Mouse (Mus musculus) lung, postnatal 0 days (tissue): Measurements from ENCODE around the gene Muc2.

Source experiments
- CTCF ChIP-seq: IDR thresholded peaks from 2 replicates; pipeline ENCODE4 v1.5.1; 2016; ENCODE audit warnings: antibody characterized with exemption, mild to moderate bottlenecking
- EP300 ChIP-seq: IDR thresholded peaks from 2 replicates; pipeline ENCODE4 v1.6.1; 2016; ENCODE audit warnings: antibody characterized with exemption, mild to moderate bottlenecking, control low read depth

- no peak for TF ChIP-seq CTCF
- TF ChIP-seq EP300, result no peak
These were observed 82.0 kb downstream of the Muc2 start for GRCm38 (mm10) chr7:141772058-141772557.
